Mouse (Mus musculus) CH12.LX (cell line): Measurements from ENCODE around the gene Nfic. TPM values are rescaled to one million over a fixed set of nuclear protein-coding genes. Genes with fewer than 3 reads are reported as not detected.

Source experiments
- DNase-seq: peaks from one replicate; pipeline ENCODE4 v3.0.0-alpha.2; 2013; ENCODE audit errors: extremely low read depth
- H3K27ac ChIP-seq: 2 replicates; pipeline ENCODE4 v1.5.1; 2012; ENCODE audit warnings: low read depth, mild to moderate bottlenecking, control low read depth, moderate library complexity; ENCODE audit not compliant: insufficient read depth
- H3K27me3 ChIP-seq: replicated peaks from 2 replicates; pipeline ENCODE3; 2012; ENCODE audit warnings: inconsistent platforms
- H3K36me3 ChIP-seq, 2 experiments: replicated peaks in 1 of 2; 2 replicates each; pipeline versions ENCODE3 to v1.6.1; 2012; ENCODE audit warnings: inconsistent platforms in 1 of 2, low read length in 1 of 2, mild to moderate bottlenecking in 1 of 2, mixed read lengths in 1 of 2, moderate library complexity in 1 of 2; ENCODE audit not compliant: control insufficient read depth in 1 of 2, insufficient read depth in 1 of 2
- H3K4me1 ChIP-seq, 2 experiments: 2 replicates each; pipeline ENCODE4 v1.6.1; 2012; ENCODE audit warnings: inconsistent platforms in 1 of 2, moderate library complexity in 1 of 2; ENCODE audit not compliant: insufficient read depth in 2 of 2, control insufficient read depth in 1 of 2
- H3K4me2 ChIP-seq: 2 replicates; pipeline ENCODE4 v1.6.1; 2012; ENCODE audit warnings: low read depth, mild to moderate bottlenecking, control low read depth; ENCODE audit not compliant: poor library complexity, insufficient read depth, severe bottlenecking
- H3K4me3 ChIP-seq, 3 experiments: fragments of 150-350 bp in 1 of 3; sonication (generic) in 1 of 3; replicated peaks in 1 of 3; 2 replicates each; pipeline versions ENCODE3 to v1.5.1; 2011 to 2012; ENCODE audit warnings: low read depth in 2 of 3, low read length in 2 of 3, mild to moderate bottlenecking in 2 of 3, moderate library complexity in 2 of 3, control low read depth in 1 of 3, improper control_type of control experiment in 1 of 3, inconsistent platforms in 1 of 3, mixed read lengths in 1 of 3; ENCODE audit not compliant: poor library complexity in 1 of 3
- H3K79me2 ChIP-seq: replicated peaks from 2 replicates; pipeline ENCODE4 v1.6.1; 2012; ENCODE audit warnings: mild to moderate bottlenecking, moderate library complexity; ENCODE audit not compliant: control insufficient read depth, poor library complexity, insufficient read depth, severe bottlenecking; ENCODE audit errors: extremely low read depth
- H3K9ac ChIP-seq: 2 replicates; pipeline ENCODE4 v1.6.1; 2012; ENCODE audit warnings: low read depth, mild to moderate bottlenecking, control low read depth, moderate library complexity; ENCODE audit not compliant: insufficient read depth
- H3K9me3 ChIP-seq: replicated peaks from 2 replicates; pipeline ENCODE3; 2012; ENCODE audit warnings: low read length, inconsistent platforms, mixed read lengths
- CHD2 ChIP-seq: IDR thresholded peaks from 2 replicates; pipeline ENCODE4 v1.6.1; 2011; ENCODE audit warnings: low read length, improper control_type of control experiment
- CTCF ChIP-seq, 2 experiments: IDR thresholded peaks in 1 of 2; conservative IDR thresholded peaks in 1 of 2; 2 replicates each; pipeline ENCODE4 v1.5.1; 2011 to 2012; ENCODE audit warnings: low read depth in 2 of 2, low read length in 2 of 2, improper control_type of control experiment in 1 of 2, inconsistent platforms in 1 of 2, mild to moderate bottlenecking in 1 of 2, moderate library complexity in 1 of 2
- IRF4 ChIP-seq: IDR thresholded peaks from 2 replicates; pipeline ENCODE4 v1.6.1; 2014; ENCODE audit warnings: low read depth, mild to moderate bottlenecking, inconsistent platforms, low read length, improper control_type of control experiment
- KAT2A ChIP-seq: IDR thresholded peaks from 2 replicates; pipeline ENCODE4 v1.6.1; 2012; ENCODE audit warnings: low read length, improper control_type of control experiment, inconsistent platforms; ENCODE audit not compliant: insufficient replicate concordance
- MEF2A ChIP-seq: IDR thresholded peaks from 2 replicates; pipeline ENCODE4 v1.6.1; 2014; ENCODE audit warnings: low read depth, mild to moderate bottlenecking, inconsistent platforms, low read length, improper control_type of control experiment, borderline replicate concordance
- MYC ChIP-seq: IDR thresholded peaks from 2 replicates; pipeline ENCODE4 v1.6.1; 2011; ENCODE audit warnings: low read depth, mild to moderate bottlenecking, improper control_type of control experiment, low read length
- NELFE ChIP-seq: IDR thresholded peaks from 2 replicates; pipeline ENCODE4 v1.6.1; 2011; ENCODE audit warnings: low read depth, low read length, improper control_type of control experiment
- PAX5 ChIP-seq: IDR thresholded peaks from 2 replicates; pipeline ENCODE4 v1.6.1; 2012; ENCODE audit warnings: low read length, inconsistent platforms, mixed read lengths
- RAD21 ChIP-seq: IDR thresholded peaks from 2 replicates; pipeline ENCODE4 v1.6.1; 2011; ENCODE audit warnings: low read depth, mild to moderate bottlenecking, low read length, improper control_type of control experiment, moderate library complexity
- RCOR1 ChIP-seq: conservative IDR thresholded peaks from 2 replicates; pipeline ENCODE4 v1.6.1; 2012; ENCODE audit warnings: low read depth, mild to moderate bottlenecking, inconsistent platforms, low read length, improper control_type of control experiment
- SIN3A ChIP-seq: IDR thresholded peaks from 2 replicates; pipeline ENCODE4 v1.6.1; 2012; ENCODE audit warnings: low read length, improper control_type of control experiment, inconsistent platforms
- SMC3 ChIP-seq: IDR thresholded peaks from 2 replicates; pipeline ENCODE4 v1.6.1; 2011; ENCODE audit warnings: low read depth, low read length, improper control_type of control experiment
- TBP ChIP-seq: conservative IDR thresholded peaks from 2 replicates; pipeline ENCODE4 v1.6.1; 2011; ENCODE audit warnings: low read depth, low read length, improper control_type of control experiment
- TCF12 ChIP-seq: IDR thresholded peaks from 2 replicates; pipeline ENCODE4 v1.6.1; 2014; ENCODE audit warnings: low read depth, mild to moderate bottlenecking, inconsistent platforms, low read length, improper control_type of control experiment
- USF1 ChIP-seq: IDR thresholded peaks from 2 replicates; pipeline ENCODE4 v1.6.1; 2014; ENCODE audit warnings: low read depth, mild to moderate bottlenecking, inconsistent platforms, low read length, improper control_type of control experiment
- ZC3H11A ChIP-seq: IDR thresholded peaks from 2 replicates; pipeline ENCODE4 v1.6.1; 2012; ENCODE audit warnings: low read depth, mild to moderate bottlenecking, inconsistent platforms, low read length, improper control_type of control experiment
- ZKSCAN1 ChIP-seq: IDR thresholded peaks from 2 replicates; pipeline ENCODE4 v1.6.1; 2012; ENCODE audit warnings: low read depth, inconsistent platforms, low read length, improper control_type of control experiment, borderline replicate concordance
- ZMIZ1 ChIP-seq: IDR thresholded peaks from 2 replicates; pipeline ENCODE4 v1.6.1; 2012; ENCODE audit warnings: low read depth, mild to moderate bottlenecking, inconsistent platforms, low read length, improper control_type of control experiment
- dilution Hi-C: fragments of 300-500 bp; cut with MboI; formaldehyde crosslinking; loops from 2 replicates; pipeline ENCODE4 v1.14.3; 2020; ENCODE audit warnings: low sequenced_read_pairs; ENCODE audit not compliant: extremely low pct_unique_long_range_greater_than_20kb, extremely low pct_ligation_motif_present
- in situ Hi-C: fragments of 300-500 bp; cut with MboI; formaldehyde crosslinking; loops from 3 replicates; pipeline ENCODE4 v1.14.3; 2019; ENCODE audit warnings: low sequenced_read_pairs, low pct_ligation_motif_present, low pct_unique_long_range_greater_than_20kb, mixed read lengths
- polyA plus RNA-seq: library from polyadenylated mRNA; unstranded; fragments of >175 nt; gene quantifications from 2 replicates; pipeline ENCODE4 v1.2.1, GENCODE M21; 2012; ENCODE audit warnings: low read depth; ENCODE audit not compliant: insufficient read length
- total RNA-seq, 2 experiments: library from RNA; depleted of rRNA; stranded (reverse); fragments of 300-350 nt in 1 of 2; fragments of >200 nt in 1 of 2; gene quantifications; 2 replicates each; pipeline ENCODE4 v1.2.3; 2012 to 2014

The Nfic gene
- total and polyA plus RNA-seq, 3 experiments, result 0.07 to 4.7 (median 4.0) TPM

- TF ChIP-seq ZMIZ1 (no peak), NELFE (no peak), SIN3A (no peak), CHD2 (no peak), RCOR1 (no peak), TCF12 (no peak), CTCF (conservative IDR thresholded peaks at IDR 0.05 in 1 of 2, IDR thresholded peaks at IDR 0.05 in 1 of 2; ENCODE audit: low read depth in 2 of 2, low read length in 2 of 2) (no peak), USF1 (no peak), RAD21 (no peak), ZKSCAN1 (no peak), MEF2A (no peak), MYC (no peak), SMC3 (no peak), TBP (no peak), PAX5 (no peak)
- in situ Hi-C loops, result no loop called here
- Histone ChIP-seq H3K9ac (no peak overlapping the region), H3K36me3 (peaks cover 28 to 50% of the 10 kb centered on the region in 2 experiments), H3K9me3 (no peaks in the 10 kb centered on the region), H3K27ac (no peak overlapping the region), H3K4me1 (no peaks in the 10 kb centered on the region), H3K27me3 (no peaks in the 10 kb centered on the region), H3K4me3 (no peak overlapping the region), H3K4me2 (no peak overlapping the region), H3K79me2 (no peaks in the 10 kb centered on the region)
- dilution Hi-C loops, result no loop called here
- DNase-seq, result no peak
These were observed 59.6 kb downstream of the Nfic start for GRCm38 (mm10) chr10:81395865-81396264.

GRCm38 (mm10) chr10:81395127-81395526 lies 60.3 kb downstream of the Nfic start:
- dilution Hi-C loops, result no loop called here
- no peaks in the 10 kb centered on the region for H3K27me3 ChIP-seq
- DNase-seq, result peak; percentile 69
- peaks cover 29 to 50% of the 10 kb centered on the region in 2 experiments for H3K36me3 ChIP-seq
- no peaks in the 10 kb centered on the region for H3K9me3 ChIP-seq
- no peaks in the 10 kb centered on the region for H3K4me1 ChIP-seq
- H3K4me2 ChIP-seq, result no peak overlapping the region
- H3K27ac ChIP-seq, result no peak overlapping the region
- in situ Hi-C loops, result no loop called here
- no peaks in the 10 kb centered on the region for H3K79me2 ChIP-seq
- TF ChIP-seq KAT2A (no peak), SMC3 (peak; percentile 97), RAD21 (peak; percentile 81), ZC3H11A (peak; percentile 15; the same call in 1 of the 2 replicates), IRF4 (peak; percentile 14; the same call in 1 of the 2 replicates), PAX5 (no peak), CTCF (conservative IDR thresholded peaks at IDR 0.05 in 1 of 2, IDR thresholded peaks at IDR 0.05 in 1 of 2; ENCODE audit: low read depth in 2 of 2, low read length in 2 of 2) (peak; percentile 91 to 99)
- H3K4me3 ChIP-seq, result no peak overlapping the region
- H3K9ac ChIP-seq, result no peak overlapping the region
